Mouse (Mus musculus): Measurements from ENCODE around the gene Mphosph9.

Gene Mphosph9

DNA sequence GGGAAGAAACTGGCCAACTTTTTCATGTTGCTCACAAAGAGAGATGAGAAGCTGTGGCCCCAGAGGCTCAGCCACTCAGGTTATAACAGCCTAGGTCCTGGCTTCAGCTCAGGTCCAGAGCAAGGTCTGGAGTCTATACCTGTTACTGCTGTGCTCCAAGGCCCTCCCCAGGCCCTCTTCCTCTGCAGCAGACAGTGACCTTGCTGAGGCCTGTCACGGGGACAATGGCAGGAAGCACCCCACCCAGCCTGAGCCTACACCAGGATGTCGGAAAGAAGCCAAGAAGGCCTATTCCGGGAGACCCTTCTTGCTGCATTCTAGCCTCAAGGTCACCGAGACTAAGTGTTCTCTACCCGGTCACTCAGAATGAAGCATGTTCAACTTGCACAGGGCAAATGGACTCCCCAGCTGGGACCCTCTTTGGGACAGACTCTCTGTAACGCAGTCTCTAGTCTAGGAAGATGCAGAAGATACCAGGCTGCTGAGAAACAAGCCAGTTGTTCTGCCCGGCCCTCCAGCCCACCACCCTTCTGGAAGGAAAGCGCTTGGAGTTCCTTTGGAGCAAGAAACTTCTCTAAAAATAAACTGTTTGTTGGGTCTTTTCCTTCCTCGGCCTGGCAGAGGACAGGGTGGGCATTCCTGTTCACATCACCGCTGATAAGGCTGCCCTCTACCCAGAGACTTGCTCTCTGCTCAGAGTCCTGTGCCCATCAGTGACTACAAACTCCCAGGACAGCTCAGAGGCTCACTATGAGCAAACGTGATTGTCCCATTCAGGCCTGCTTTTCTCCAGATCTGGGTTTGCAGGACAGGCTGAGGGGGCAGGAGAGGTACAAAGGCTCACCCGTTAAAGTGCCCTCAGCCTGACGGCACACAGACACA, 113.9 kb downstream of the Mphosph9 start:
- no peak for DNase-seq (ENCODE audit: low read depth)

DNA sequence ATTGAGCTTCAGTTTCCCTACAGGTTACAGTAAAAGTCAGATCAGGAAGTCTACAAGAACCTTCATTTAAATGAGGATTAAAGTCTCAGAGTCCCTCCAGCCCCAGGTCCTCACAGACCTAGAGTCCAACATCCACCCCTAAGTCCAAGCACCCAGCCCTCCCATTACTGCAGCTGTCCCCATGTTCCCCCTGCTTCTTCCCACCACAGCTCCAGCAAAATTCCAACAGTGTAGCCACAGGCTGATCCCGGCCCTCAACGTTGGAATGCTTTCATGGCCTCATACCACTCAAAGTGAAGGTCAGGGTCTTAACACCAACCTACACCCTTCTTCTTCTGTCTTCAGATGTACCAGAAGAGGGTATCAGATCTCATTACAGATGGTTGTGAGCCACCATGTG, 116.1 kb downstream of the Mphosph9 start:
- no peak for DNase-seq (ENCODE audit: low read depth)

DNA sequence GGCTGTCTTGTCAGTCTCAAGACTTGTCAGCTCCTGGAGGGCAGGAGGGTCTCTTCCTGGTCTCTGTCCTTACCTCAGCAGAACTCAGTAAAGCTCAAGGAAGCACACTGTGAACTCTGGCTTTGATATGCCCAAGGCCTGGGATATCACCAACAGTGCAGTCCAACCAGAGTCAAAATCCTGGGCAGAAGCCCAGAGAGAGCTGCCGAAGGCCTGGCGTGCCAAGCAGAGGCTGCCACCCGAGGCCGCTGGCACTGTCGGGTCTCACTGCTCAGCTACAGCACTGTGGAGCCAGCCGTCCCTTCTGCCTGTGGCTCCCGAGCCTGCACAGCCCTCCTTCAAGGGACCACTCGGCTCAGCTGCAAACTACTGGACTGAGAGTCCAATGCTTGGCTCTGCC, 116.5 kb downstream of the Mphosph9 start:
- DNase-seq (ENCODE audit: low read depth): no peak

DNA sequence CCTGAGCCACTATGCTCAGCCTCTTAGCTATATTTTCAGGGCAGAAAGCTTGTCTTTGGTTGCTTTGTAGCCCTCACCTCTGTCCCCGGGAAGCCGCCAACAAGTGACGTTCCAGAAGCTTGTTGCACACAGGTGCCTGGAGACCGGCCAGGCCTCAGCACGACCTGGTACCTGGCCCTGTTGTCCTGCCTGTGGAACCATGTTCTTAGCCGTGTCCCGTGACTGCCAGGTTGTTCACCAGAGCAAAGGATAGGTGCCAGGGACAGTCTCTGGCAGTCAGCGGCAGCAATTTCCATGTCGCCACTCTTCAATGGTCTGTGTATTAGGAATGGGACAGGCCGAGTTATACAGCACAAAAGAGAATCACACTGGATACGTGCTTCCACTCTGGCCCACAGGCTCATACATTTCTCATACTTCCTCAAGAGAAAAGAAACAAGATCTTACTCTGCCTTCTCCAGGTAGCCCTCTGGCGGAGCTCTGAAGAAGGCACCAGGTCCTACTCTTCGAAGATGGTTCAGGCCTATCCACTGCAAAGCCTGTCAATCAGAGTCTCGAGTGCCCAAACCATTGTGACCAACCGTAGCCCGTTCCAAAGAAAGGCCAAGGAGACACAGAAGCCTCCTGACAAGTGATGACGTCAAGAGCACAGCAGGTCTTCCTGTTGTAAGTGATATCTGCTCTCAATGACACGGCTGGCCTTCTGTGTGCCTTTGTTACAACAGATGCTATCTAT, 117.3 kb downstream of the Mphosph9 start:
- no peak for DNase-seq (ENCODE audit: low read depth)

DNA sequence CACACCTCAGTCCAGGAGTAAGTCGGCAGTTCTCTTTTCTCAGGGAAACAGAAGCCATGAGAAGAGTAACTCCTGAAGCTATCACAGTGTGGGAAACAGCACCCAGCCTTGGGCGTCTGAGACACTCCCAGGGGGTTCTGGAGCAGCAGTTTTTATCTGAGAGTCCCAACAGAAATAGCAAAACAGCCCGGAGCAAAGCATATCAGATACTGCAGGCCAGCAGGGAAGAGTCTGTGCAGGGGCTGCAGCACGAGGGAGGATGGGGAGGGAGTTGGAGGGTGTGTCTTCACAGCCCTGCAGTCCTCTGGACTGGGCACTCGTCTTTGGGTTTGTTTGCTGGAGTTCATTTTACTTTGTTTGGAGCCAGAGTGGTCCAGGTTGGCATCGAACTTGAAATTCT, 117.9 kb downstream of the Mphosph9 start:
- DNase-seq (ENCODE audit: low read depth): no peak

DNA sequence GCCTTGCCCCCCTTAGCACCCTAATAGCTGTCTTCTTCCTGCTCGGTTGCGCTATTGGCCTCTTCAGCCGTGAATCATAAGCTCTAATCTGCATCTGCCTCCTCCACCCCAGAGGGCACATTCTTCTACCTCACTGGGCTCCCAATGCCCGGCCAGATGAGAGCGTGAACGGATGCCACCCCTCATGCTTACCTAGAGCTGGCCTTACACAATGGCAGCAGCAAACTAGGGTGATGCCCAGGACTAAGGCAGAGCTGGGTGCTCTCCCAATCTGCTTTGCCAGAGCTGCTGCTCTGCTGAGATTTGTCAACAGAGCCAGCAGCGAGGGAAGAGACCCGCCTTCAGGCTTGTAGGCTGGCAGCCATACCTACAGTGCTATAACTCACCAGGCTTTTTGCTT, 119.7 kb downstream of the Mphosph9 start:
- no peak for DNase-seq (ENCODE audit: low read depth)

DNA sequence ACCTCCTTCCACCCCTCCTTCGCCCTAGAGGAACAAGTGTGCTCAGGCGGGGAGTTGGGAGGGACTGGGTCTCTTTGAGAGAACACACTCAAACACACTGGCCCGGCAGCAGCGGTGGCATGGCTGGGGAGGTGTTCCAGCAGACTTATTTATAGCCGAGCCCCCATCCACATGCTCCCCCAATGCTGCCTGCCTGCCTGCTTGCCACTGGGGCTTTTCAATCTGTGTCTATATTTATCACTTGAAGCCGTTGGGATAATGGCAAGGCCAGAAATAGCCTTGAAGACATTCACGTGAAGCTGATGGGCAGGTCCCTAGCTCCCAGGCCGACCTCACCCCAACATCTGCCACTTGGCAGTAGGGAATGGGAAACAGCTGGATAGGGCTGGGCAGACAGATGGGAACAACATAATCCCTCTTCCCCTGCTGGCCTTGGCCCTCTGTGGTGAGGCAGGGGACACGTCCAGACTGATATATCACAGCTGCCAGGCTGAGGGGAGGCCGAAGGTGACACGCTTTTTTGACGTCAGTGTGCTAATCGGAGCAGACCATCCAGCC, 121.2 kb downstream of the Mphosph9 start:
- DNase-seq (ENCODE audit: low read depth): no peak

DNA sequence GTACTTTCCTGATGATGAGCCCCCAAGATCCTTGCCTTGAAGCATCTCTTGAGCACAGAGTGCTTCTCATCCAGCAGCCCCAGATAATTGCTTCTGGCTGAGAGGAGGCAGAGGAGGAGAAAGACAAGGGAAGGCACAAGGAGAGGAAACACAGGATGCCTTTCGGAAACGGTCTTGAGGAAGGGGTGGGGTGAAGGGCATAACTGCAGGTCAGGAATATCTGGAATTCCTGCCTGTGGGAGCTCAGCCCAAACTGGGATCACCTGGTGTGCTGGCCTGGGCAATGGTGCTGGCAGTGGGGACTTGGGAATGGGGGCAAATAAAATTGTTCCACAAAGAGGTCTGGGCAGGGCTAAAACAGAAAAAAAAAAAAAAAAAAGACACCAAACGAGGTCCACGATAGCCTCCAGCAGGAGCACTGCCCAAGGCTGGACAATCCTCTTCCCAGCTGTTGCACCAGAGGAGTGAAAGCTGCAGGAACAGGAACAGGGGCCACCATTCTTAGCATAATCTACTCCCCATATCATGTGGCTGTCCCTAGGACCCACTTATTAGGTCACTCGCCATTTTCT, 121.9 kb downstream of the Mphosph9 start:
- DNase-seq (ENCODE audit: low read depth): no peak

DNA sequence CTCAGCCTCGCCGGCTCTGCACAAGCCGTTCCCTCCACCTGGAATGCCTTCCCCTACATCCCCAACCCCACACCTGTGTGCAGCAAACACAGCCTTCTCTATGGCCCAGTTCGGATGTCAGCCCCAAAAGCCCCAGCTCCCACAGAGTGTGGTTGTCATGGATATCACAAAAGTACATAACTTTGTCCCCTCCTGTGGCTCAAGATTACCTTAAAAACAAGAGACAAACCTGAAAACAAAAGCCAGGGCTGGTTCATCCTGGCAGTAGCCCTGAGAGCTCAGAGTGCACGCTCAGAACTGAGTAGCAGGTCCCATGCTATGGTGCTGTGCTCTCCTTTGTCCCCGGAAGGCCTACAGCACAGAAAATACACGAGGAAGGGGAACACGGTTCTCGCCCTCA, 122.6 kb downstream of the Mphosph9 start:
- no peak for DNase-seq (ENCODE audit: low read depth)

DNA sequence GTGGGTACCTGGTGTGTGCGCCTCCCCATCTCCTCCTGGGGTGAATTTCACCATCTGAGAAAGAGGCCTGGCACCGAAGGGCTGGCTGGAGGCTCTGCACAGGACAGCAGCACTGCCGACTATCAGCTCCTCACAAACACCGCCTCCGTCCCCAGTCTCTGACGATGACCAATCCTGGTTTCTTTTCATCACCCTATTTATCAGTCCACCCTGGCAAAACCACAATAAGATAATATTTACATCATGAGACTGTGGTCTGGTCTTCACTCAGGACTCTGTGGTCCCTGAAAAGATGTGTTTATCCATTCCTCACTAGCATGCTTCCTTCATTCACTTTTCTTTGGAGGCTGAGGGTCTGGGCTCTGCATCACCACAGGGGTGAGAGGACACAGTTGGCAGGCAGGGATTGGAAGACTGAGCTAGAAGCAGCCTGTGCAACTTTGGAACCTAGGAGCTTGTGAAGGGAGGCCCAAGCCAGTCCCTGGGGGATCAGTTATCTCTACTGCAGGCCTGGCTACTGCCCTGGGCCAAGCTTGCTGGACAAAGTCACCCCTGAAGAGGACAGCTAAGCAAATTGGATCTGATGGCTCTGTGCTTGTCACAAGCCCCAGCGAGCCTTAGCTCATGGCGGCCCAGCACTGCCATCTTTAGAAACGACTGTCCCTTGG, 123.5 kb downstream of the Mphosph9 start:
- no peak for DNase-seq (ENCODE audit: low read depth)

DNA sequence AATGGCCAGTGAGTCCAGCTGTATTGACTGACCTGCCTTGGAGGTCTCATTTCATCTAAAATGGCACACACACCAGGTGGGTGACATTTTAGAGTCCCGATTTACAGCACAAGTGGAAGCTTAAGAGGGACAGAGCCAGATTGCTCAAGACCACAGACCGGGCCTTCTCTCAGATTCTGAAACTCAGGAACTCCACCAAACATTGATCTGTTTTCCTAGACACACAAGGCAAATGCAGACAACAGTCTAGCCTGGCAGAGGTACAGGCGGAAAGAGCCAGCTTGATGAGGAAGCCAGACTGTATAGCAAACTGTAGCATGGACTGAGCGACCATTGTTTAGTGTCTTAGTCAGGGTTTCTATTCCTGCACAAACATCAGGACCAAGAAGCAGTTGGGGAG, 124.5 kb downstream of the Mphosph9 start:
- no peak for DNase-seq (ENCODE audit: low read depth)

DNA sequence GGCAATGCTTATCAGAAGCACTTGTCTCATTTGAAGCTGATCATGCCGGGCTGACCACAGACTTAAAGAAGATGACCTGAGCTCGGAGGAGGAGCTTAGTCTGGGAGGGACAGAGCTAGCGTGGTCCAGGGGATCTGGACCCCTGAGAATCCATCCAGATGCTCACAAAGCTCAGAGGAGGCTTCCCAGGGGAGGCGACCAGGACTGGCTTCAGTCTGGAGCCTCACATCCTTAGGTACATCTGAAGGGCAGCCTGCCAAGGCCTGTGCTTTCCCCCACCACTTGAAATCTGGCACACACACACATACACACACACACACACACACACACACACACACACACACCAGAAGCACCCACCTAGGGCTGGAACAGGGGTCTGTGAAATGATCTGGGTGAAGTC, 125.7 kb downstream of the Mphosph9 start:
- no peak for DNase-seq (ENCODE audit: low read depth)

DNA sequence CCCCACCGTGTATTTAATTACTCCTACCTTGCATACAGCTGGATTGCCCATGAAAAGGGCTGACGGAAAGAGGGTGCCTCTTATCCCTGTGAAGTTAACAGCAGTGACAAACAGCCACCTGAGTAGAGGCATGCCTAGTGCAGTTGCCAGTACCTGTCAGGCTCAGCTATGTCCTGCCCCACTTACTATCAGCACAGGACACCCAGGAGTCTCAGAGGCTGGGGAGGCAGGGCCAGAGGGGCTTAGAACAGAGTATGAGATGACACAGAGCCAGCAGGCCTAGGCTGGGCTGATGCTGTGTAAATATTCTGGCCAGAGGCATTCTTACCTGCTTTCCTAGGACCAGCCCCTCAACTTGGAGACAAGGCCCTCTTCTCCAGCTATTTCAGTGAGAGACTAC, 126.2 kb downstream of the Mphosph9 start:
- DNase-seq (ENCODE audit: low read depth): no peak
